Mouse (Mus musculus): ENCODE measurements around the gene Dtwd1. TPM values are rescaled to one million over a fixed set of nuclear protein-coding genes. Genes with fewer than 3 reads are reported as not detected.
"Not testable (repeated sequence)": the region's sequence is repeated elsewhere in the genome, so short reads cannot be mapped to it uniquely, and the experiment has no call there.

The Dtwd1 gene
- polyA plus RNA-seq, 1 experiment from 2014 or later = 28.4 TPM

DNA sequence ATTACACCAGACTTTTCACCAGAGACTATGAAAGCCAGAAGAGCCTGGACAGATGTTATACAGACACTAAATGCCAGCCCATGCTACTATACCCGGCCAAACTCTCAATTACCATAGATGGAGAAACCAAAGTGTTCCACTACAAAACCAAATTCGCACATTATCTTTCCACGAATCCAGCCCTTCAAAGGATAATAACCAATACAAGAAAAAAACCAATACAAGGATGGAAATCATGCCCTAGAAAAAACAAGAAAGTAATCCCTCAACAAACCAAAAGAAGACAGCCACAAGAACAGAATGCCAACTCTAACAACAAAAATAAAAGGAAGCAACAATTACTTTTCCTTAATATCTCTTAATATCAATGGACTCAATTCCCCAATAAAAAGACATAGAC is 62.9 kb downstream of the Dtwd1 start, which contains the start of gene Gm17555:
Gene Gm17555 (plus strand): TSS at position 301 of the 400 bp plus-strand sequence.
- H3K36me3 ChIP-seq; H3K27ac ChIP-seq; H3K4me3 ChIP-seq (replicated peaks); H3K27me3 ChIP-seq (replicated peaks); ATAC-seq (ENCODE audit: insufficient read depth, low FRiP score, low read depth); H3K4me1 ChIP-seq; H3K4me2 ChIP-seq; H3K9ac ChIP-seq; H3K9me3 ChIP-seq: not testable (repeated sequence)
- WGBS = 86% methylated on average over 3 of the region's 3 CpGs

Other genes starting within 250 kb of the Dtwd1 start
- 2.7 and 4.5 TPM in 2 replicates for gene Fgf7, start 117.5 kb upstream of the Dtwd1 start, polyA plus RNA-seq (2015; fragmentation: Nextera tagmentation; extraction: Ambion mirVana)
- gene Fam227b, start 137 bp upstream of the Dtwd1 start, polyA plus RNA-seq (2015; fragmentation: Nextera tagmentation; extraction: Ambion mirVana) = not detected in 2 replicates
- gene Gm17555, start 63.0 kb downstream of the Dtwd1 start, polyA plus RNA-seq (2015; fragmentation: Nextera tagmentation; extraction: Ambion mirVana) = not detected in 2 replicates

Data from stomach, embryonic 15.5 days (tissue).